Mouse (Mus musculus) embryo, embryonic 9.5 days (tissue): ENCODE data around the gene Htatip2.

Source experiments
- DNase-seq: peaks from one replicate; pipeline ENCODE4 v3.0.0-alpha.2; 2017; ENCODE audit errors: extremely low spot score

The Htatip2 gene

DNA sequence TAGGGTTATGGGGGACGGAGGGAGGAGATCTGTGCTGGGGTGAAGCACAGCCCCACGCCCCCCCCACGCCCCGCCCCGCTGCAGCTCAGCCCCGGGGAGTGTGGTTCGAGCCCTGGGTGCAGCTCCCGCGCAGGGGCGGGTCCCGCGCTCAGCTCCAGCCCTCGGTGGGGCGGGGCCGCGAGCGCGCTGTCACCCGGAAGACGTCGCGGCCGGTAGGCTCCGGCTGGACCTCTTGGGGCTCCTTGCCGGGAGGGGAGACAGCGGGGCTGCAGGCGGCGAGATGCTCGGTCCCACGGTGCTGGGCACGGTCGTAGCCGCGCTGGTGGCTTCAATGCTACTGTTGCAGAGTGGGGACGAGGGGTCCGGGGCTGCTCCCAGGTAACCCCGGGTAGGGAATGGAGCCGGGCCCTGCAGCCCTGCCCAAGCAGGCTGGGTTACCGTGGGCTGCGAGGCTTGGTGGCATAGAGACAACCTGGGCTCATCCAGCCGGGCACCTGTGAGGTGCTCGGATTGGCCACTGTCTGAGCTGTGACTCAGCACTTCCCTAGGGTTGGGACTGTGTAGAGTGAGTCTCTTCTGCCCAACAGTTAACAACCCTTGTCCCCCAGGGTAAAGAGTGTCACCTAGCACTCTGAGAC lies at the start of gene Htatip2:
Gene Htatip2, plus strand, starts transcription at position 182 of the 638 bp plus-strand sequence.
- peak; percentile 39 for DNase-seq

DNA sequence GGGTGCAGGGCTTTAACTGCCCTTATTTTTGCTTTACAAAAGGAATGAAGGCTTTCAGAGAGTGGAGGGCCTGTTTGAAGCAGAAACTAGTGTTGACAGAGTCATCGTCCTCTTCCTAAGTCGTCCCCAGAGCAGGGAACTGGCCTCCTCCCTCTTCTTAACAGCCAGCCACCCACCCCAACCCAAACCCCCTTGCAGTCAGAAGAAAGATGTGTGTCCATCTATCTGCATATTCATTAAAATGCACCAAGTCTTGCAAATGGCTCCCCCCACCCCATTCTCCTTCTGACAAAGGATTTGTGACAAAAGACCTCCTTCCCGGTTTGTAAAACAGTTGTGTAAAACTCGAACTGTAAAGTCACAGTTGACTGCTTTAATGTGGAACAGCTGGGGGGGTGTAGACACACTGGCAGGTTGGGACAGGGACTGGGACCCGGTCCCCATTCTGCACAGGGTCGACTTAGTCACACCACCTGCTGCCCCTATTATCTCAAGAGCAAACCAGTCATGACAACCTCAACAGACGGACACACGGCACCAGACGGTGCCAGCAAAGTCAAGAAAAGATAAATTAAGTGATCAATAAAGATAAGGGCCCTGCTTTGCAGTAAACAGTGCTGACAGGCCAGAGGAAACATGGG lies 49.4 kb upstream of the Htatip2 start:
- no peak for DNase-seq

DNA sequence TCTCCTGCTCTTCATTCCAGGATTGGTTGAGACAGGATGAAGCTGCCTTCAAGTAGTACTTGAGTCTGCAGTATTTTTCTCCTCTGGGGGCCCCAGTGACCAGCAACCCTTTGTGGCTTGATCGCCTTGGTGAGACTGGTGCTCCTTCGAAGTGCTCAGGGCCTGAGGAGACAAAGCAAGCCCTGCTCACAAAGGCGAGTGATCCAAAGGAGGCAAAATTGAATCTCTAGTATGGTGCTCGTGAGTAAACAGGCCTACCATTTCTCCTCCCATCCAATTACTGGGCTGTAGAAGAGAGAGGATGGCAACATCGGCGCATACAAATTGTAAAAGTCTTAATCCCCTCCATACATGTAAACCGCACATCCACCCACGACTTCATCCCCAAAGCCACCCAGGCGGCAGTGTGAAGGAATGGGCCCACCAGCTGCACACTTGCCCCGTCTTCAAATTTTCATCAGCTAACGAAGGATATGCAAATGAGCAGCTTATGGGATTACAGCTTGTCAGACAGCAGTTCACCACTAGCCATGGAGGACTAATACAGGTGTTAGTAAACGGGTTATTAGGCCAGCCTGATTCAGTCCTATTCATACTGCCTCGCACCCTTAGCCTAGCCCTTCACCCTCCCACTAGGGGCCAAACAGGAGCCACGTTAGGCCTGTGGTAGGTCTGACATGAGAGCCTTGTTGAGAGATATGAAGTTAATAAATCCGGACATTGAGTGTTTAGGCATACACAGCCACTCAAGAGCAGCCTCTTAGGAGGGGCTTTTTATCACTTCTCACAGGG lies 40.8 kb upstream of the Htatip2 start:
- DNase-seq, result no peak

DNA sequence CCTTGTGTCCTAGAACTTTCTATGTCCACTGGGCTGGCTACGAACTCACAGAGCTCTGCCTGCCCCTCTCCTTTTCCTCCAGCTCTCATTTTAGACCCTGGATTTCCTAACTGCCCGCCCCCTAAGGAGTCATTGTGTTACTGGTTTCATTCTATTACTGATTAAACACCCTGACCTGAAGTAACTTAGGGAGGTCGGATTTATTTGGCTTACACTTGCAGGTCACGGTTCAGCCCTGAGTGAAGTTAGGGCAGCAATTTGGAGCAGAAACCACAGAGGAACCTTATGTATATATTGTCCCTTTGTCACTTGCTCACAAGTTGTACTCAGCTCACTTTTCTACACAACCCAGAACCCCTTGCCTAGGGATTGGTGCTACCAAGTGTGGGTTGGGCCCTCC lies 24.6 kb upstream of the Htatip2 start:
- DNase-seq, result no peak

DNA sequence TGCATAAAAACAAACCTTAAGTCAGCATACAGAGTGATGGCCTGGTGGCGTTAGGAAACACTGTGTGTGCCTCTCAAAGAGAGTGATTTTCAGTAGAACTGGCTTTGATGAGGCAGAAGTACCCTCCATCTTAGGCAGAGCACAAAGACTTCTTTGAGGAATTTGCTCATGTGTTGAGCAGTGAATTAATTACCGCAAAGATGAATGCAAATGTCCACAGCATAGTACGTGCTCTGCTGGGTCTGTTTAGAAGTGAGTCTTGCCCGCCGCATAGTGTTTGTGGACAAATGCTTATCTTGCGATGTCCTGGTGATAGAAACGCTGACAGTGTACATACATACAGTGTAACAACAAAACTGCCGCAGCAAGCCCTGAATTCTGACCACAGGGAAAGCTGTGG lies 19.5 kb upstream of the Htatip2 start:
- DNase-seq, result no peak

DNA sequence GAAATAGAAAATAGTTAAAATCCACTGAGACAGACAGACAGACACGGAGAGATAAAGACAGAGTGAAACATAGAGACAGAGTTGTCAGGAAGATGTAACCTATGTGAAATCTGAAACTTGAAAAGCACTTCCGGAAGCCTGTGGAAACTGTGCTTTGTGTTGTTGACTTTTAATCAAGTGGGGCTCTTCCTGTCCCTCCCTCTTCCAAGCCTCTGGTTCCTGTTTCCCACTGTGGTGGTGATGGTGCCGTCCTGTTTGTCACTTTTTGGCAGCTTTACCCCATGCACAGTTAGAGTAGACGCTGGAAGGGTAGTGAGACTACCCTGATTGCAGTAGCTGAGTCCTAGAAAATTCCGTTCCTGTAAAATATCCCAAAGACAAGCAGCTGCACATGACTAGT lies 17.4 kb upstream of the Htatip2 start:
- DNase-seq, result no peak

DNA sequence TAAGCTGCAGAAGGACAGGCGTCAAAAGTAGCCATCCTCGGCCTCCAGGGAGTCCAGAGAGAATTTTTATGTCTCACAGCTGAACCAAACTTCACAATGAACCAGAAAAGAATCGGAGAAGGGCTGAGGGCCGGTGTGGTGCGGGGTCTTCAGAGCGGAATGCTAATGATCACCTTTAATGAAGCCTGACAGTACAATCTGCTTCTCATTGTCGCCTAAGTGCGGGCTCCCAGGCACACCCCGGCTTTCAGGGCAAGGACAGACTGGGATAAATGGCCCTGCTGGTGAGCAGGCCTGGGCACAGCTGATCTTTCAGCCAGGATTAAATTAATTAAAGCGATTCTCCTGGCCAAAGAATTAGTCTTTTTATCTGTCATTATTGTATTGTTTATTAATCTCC lies 17.0 kb upstream of the Htatip2 start:
- no peak for DNase-seq

DNA sequence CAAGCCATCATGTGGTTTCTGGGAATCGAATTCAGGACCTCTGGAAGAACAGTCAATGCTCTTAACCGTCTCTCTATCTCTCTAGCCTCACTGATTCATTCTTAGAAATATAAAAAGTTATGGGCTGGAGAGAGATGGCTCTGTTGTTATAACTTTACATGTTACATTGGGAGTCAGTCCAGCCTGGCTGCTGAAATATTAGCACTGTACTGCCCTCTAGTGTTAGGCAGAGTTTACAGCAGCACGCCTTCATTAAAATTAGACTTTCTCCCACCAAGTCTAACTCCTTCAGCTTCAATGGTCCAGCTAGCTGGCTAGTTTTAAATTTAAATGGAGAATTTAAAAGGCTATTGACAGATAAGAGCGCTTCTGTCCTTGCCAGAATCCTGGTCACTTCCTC lies 7.8 kb upstream of the Htatip2 start:
- peak; percentile 58 for DNase-seq

DNA sequence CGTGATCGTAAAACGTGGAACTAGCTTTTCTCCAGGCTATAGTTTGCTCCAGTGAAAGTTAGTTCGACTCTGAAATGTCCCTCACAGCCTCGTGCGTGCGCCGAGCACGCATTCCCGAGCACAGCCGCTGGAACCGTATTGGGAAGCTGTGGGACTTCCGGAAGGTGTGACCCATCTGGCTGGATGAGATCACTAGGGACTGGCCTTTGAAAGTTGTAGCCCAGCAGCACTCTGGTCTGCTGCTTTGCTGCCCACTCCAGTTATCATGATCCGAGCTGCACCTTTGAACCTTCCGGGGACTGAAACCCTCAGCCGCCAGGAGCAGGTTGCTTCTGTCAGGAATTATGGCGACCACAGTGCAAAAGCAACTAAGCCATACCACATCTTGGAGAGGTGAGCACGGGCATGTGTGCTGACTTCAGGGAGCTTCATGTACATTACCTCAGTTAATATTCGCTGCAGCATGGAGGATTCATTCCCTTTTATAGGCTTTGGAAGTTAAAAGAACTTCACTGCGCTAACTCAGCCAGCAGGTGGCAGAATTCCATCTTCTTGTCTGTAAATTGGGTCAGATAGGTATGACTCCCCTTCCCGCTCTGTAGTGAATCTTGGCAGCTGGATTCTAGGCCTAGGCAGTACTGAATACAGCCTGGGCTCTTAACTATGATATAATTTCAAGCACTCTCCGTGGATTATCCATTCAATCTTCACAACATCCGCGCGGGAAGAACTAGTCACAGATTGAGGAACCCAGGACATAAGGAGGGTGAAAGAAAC lies 6.0 kb upstream of the Htatip2 start:
- DNase-seq, result peak; percentile 33

DNA sequence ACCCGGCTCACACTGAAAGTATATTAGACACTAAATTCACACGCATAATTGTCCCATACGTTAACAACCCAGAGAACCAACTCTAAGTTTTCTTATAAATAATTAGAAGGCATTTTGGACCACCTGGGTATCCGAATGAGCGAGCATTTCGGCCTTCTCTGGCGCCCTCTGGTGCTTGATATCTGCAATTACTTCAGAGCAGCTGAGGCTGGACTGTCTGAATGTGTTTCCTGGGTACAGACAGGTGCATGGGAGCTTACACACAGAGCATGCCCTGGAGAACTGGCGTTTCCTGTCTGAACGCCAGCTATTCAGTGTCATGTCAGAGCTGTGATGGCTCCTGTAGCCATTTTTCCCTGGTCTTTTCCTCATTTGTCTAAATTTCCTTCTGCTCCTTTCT lies 4.1 kb upstream of the Htatip2 start:
- DNase-seq, result peak; percentile 57

DNA sequence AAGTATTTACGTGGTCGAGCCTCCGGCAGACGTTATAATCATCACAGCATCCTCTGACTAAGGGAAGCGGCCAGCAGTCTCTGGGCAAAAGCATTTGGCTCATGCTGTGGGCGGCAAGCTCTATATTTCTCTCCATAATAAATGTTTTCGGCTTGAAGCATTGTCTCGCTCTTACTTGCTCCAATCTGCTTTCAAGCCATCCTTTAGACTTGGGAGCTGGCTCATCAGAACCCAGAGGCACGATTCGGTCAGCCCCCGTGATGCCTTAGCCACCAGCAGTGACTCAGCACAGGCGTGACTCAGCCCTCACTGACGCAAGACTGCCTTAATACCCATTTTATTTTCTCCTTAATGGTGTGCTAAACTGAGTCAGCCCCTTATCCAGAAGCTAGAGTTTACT lies 3.7 kb downstream of the Htatip2 start:
- no peak for DNase-seq

DNA sequence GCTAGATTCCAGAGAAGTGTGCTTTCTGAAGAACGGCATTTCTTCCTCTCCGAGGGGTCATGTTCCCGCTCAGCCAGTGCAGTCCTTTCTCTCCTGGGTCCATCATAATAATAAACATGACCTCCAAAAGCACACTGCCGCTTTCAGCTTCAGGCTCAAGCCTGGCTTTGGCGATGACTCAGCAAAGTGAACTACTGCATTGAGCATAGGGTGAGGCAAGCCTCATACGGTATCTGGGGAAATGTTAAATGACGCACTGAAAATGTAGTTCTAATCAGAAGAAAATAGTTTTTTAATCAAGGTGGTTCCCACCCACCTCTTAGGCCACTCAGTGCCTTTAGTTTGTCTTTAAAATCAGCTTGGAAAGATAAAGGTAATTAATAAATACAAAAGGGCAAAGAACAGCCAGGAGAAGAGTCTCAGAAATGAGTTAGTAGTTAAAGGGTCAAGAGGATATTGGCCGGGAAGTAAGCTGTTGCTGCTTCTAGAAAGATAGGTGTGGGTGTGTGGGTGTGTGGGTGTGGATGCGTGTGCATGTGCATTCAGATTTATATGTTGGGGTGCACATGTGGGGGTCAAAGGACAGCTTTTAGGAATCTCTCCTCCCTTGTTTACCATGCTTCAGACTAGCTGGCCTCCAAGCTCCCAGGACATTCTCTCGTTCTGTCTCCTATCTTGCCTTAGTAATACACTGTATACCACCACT lies 5.2 kb downstream of the Htatip2 start:
- DNase-seq, result no peak

DNA sequence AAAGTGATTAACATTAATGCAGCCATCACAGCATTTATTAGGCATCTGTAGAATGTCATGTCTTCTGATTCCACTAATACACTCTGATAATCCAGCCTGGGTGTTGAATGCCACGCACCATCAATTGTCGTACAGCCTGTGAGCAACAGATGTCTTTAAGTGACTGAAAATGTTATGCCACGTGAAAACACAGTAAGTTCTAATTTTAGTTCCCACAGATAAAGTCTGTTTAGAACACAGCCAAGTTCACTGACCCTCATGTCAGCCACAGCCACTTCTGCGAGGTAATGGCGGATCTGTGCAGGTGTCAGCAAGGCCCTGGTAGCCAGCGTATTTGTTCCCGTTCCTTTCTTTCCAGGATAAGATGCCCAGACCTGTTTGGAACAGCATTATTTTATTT lies 7.3 kb downstream of the Htatip2 start:
- no peak for DNase-seq

DNA sequence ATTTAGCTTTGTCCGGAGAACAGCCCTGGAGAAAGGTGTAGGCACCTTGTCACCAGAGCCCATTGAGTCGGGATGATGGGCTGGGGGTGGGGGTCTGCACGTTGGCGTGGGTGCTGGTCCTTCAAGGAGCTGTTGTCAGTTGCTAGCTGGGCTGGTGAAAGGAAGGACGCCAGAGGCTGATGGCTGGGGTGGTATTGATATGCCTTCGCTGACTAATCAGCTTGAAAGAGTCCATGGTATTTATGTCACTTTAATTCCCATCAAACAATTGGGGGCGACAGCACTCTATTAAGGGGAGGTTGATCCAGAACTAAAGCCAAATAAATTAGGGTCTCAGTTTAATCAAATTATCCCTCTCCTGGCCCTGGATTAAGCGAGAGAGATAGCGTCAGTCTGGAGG lies 9.6 kb downstream of the Htatip2 start:
- no peak for DNase-seq

DNA sequence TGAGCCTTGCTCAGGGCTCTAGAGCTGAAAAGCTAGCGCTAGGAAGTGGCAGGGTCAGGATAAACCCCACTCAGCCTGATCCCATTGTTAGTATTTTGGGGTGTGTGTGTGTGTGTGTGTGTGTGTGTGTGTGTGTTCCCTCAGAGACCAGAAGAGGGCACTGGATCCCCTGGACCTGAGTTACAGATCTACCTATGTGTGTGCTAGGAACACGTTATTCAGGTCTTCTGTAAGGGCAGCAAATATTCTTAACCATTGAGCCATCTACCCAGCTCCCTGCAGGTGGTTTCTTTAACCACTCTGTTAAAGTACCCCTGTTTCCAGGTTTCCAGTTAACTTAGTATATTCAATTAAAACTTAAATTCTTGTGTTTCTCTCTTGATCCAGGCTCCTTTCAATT lies 15.5 kb downstream of the Htatip2 start:
- no peak for DNase-seq

DNA sequence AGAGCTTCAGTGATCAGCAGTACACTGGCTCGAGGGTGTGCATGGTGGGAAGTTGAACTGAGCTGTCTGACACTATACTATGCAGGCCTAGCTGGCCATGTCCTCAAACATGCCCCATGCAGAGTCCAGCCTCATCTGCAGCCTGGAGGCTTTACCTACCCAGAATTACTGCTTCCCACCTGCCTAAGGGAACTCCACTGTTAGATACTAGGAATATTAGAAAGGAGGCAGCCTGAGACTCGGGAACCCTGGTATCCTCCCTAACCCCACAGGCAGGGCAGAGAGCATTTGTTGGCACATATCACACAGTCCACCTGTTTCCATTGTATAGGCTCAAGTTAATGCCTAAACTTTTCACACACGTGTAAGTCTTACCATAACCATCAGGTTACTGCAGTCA lies 18.7 kb downstream of the Htatip2 start:
- no peak for DNase-seq

DNA sequence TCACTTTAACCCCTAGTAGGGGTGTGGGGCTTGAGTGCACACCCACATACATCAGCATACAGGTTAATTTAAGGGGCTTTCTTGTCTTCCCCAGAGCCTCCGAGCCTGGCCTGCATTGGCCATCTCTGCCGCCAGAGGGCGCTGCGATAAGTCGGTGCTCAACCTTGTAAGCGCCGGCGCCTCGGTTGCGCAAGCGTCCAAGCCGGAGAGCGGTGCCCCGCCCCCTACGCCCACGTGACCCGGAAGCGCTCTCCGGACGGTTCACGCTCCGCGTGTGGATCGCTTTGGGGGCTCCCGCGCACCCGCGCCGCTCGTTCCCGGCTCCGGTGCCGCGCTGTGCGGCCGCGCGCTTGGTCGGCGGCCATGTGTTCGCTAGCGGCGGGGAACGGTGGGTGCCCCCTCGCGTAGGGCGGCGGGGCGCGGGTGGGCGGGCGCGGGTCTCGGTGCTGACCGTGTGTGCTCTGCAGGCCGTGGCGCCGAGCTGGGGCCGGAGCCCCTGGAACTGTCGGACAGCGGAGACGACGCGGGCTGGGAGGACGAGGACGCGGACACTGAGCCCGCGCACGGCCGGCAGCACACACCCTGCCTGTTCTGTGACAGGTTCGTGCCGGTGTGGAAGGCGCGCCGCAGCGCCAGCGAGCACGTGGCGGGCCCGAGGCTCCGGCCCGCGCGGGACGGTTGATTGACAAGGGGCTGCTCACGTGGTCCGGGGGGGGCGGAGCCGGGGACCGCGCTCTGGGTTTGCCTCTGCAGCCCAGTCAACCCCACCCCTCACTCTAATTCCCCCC lies 19.4 kb downstream of the Htatip2 start, which contains the start of gene Prmt3:
Gene Prmt3, plus strand, starts transcription at position 233 of the 788 bp plus-strand sequence.
- peak; percentile 97 for DNase-seq

DNA sequence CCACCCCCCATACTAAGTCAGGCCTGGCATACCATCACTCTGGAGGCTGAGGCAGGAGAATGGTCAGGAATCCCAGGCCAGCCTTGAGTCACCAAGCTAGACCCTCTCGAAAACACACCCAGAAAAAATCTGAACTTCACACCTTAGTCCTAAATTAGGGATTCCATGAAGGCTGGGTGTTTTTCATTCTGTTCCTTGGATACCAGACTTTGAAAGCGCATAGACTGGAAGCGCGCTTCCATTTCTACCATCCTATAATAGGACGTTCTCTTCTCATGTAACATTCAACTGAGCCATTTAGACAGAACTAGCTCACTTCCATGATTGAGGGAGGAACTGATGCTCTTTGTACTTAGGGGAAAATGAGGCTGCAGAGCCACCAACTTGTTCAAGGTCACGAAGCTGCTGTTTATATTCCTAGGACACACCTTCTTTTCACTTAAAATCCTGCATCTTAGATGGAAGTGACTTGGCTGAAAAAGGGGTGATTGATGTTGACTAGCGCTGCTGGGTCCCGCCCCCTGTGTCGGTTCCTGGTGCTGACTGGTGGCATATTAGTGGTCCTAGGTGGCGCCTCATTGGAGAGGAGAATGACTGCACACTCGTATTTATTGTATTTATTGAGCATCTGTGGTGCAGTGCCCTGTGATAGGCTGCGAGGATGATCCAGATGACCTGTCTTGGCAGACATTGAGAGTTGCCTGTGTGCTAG lies 20.1 kb downstream of the Htatip2 start:
- no peak for DNase-seq

DNA sequence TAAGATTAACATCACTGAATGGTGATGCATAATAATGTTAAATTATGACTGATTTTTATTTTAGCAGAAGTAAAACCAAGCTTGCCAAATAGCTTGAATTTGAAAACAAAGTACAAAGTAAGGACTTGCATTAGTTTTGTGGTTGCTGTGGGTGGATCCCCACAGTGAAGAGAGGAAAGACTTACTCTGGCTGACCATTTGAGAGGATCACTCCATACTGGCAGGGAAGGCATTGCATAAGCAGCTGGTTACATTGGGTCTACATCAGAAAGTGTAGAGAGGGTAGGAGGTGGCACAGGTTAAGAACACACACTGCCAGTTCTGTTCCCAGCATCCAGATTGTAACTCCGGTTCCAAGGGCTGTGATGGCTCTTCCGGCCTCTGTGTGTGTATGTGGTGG lies 24.1 kb downstream of the Htatip2 start:
- no peak for DNase-seq

DNA sequence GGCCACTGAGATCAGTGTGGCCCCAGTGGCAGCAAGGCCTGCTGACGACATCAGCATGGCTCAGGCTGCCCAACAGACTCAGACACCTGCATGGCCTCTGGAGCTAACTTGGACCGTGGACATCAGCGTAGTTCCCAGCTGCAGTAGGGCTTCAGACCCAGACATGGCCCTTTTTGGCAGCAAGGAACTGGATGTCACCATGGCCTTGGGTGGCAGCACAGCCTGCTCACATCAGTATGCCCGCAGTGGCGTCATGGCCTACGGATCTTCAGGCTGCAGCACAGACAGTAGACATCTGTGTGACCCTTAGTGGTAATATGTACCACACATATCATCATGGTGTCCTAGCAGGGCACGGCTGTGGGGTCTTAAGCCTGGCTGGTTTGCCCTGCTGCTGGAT lies 26.2 kb downstream of the Htatip2 start:
- DNase-seq, result no peak
